Mouse (Mus musculus) heart, adult 11 months (tissue): ENCODE data around the gene Rftn2.

ENCODE experiments used
- DNase-seq: peaks from one replicate; pipeline ENCODE4 v3.0.0; 2022

The Rftn2 gene

GRCm38 (mm10) chr1:55226011-55226857, at the start of gene Rftn2:
Gene Rftn2 (minus strand): TSS chr1:55226782.
- DNase-seq = peak; percentile 94

DNA sequence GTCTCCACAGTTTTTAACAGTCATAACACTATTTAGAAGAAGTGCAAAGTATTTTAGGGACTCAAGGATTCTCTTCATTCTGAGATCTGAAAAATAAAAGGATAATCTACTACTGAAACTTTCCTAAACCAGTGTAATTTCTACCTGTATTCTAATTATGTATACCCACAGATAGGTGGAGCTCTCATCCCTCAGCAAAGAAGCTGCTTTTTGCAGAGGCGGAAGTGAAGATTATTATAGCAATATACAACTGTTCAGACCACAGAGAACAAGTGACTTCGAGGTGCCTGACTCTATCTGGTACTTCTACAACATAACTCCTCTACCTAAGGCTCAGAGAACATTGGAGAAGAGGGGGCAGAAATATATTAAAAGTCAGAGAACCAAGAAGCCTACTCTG, 38.9 kb upstream of the Rftn2 start:
- DNase-seq = no peak

GRCm38 (mm10) chr1:55264385-55264784, 37.8 kb upstream of the Rftn2 start:
- DNase-seq = no peak

GRCm38 (mm10) chr1:55246374-55246773, 19.8 kb upstream of the Rftn2 start:
- no peak for DNase-seq

DNA sequence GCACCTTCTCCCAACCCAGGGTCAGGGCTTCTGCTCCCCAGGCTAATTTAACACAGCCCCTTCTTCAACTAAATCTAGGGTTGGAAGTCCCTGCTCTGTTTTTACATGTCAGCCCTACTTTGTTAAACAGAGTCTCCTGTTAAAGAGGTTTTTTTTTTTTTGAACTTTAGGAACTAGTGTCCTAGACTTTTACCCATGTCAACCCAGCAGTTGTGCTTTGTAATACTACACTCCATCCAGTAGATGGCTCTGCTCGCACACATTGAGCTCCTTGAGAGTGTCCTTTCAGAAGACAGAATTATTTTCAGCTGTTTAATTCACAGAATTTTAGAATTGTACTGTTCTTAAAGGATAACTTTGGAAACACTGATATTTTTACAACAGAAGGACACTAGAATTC, 12.7 kb upstream of the Rftn2 start:
- no peak for DNase-seq

- DNase-seq = peak; percentile 88
Measured at GRCm38 (mm10) chr1:55238496-55238895, 11.9 kb upstream of the Rftn2 start.

GRCm38 (mm10) chr1:55237643-55238161, 11.1 kb upstream of the Rftn2 start:
- peak; percentile 93 for DNase-seq

- peak; percentile 100 for DNase-seq
Measured at GRCm38 (mm10) chr1:55236890-55237642, 10.5 kb upstream of the Rftn2 start, which contains the start of gene Mars2. Gene Mars2 (plus strand): TSS chr1:55237177.

DNA sequence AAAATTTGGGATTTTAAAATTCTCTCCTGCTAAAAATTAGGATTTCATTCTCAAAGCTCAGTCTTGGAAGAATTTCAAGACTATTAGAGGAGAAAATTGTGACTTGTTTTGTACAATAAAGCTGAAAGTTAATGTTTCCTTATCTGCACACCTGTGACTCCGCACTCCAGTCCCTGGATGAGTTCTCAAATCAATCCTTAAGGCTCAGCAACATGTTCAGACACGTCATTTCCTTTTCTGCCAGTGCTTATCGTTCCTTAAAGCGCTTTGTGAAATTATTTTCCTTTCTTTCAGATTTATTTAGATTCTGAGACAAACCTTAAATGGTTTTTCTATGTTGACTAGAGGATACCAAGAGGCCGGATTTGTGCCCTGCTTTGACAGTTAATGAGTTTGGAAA, 9.9 kb upstream of the Rftn2 start:
- DNase-seq = no peak

GRCm38 (mm10) chr1:55234910-55235520, 8.4 kb upstream of the Rftn2 start:
- peak; percentile 88 for DNase-seq

DNA sequence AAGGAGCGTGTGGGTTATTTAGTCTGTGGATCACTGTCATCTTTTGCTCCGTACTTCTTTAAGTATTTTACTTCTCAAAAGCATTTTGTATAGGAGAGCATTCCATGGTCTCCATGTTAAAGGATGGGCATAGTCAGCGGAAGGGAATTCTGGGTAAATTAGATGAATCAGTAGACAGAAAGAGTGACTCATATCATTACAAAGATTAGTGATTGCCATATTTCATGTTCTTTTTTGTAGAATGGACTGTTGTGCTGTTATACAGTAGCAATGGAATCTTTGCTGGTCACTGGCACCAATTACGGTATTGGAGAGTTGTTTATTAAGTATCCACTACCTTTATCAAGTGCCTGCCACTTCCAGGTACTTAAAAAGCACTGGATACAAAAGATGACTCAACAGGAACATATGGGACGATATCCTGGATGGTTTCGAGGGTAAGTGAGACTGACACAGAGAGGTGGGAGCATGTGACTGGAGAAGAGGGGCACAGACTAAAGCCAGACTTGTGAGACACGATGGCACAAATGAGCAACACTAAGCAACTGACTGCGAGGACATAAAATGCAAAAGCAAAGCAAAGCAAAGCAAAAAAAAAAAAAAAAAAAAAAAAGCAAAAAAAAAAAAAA, 1.8 kb upstream of the Rftn2 start:
- DNase-seq = peak; percentile 68

DNA sequence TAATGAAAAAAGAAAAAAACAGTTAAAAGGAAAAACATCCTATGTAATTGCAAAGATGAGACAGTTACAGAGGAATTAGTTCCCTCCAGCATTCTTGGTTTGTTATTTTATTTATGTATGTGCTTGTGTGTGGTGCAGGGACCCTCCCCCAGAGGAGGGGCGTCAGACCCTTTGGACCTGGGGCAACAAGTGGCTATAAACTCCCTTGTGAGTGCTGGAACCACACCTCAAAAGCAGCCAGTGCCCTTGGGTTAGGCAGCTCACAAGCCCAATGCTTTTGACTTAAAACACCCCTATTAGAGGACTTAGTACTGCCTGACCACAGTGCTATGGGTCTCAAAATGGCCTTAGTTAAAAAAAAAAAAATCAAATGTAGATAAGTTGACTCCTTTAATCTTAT, 794 bp upstream of the Rftn2 start:
- DNase-seq = peak; percentile 79

- DNase-seq = peak; percentile 84
Measured at GRCm38 (mm10) chr1:55225398-55225797, 1.2 kb downstream of the Rftn2 start.

GRCm38 (mm10) chr1:55224111-55224510, 2.5 kb downstream of the Rftn2 start:
- DNase-seq = peak; percentile 88

- peak; percentile 86 for DNase-seq
Measured at GRCm38 (mm10) chr1:55223026-55223425, 3.6 kb downstream of the Rftn2 start.

- peak; percentile 89 for DNase-seq
Measured at GRCm38 (mm10) chr1:55221352-55221751, 5.2 kb downstream of the Rftn2 start.

DNA sequence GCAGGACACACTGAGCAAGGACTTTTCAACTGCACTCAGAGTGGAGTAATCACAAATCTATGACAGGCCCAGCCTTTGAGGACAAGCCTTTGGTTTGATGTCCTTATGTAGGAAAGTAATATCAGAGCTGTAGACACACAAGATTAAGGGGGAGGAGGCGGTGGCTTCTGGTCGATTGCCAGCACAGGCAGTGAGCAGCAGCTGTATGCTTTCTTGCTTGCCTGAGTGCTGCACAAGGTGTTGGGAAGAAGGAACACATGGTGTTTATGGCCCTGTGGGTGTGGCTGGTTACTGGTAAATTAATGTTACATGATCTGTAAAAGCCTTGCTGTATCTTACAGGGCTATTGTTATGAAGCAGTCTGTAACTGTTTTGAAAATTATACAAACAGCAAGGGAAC, 9.4 kb downstream of the Rftn2 start:
- peak; percentile 83 for DNase-seq

- DNase-seq = peak; percentile 97
Measured at GRCm38 (mm10) chr1:55215185-55215813, 11.3 kb downstream of the Rftn2 start.

- DNase-seq = peak; percentile 60
Measured at GRCm38 (mm10) chr1:55213936-55214335, 12.6 kb downstream of the Rftn2 start.

GRCm38 (mm10) chr1:55213475-55213874, 13.1 kb downstream of the Rftn2 start:
- peak; percentile 84 for DNase-seq

DNA sequence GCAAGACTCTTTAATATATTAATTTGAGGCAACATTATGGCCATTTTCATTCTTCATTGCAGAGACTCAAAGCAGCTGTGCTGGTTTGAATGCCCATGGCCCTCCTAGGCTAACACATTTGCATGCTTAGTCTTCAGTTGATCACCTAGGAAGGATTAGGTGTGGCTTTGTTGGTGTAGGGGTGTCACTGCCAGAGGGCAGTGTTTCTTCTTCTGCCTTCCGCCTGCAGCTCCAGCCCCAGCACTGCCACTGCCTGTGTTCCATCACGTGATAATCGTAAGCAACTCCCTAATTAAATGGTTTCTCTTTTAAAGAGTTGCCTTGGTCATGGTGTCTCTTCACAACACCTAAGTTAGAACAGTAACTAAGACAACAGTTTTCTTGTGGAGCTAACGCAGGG, 13.8 kb downstream of the Rftn2 start:
- DNase-seq = peak; percentile 42

DNA sequence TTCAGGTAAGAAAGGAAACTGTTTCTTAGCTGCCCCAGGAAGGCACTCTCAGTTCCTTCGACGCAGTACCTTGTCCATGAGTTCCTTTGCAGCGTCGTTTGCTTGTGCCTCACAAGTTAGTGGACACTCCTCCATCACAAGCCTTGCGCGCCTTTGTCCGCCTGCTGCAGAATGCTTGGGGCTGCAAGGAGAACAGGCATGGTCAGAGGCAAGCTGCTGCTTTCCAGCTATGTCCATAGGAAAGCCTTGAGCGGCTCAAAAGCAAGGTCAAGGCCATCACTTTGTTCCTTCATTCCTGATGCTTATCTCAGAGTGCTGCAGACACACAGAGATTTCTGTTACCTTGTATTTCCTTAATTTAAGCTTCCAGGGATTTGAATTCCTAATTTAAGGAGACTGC, 15.5 kb downstream of the Rftn2 start:
- DNase-seq = peak; percentile 40
